Mouse (Mus musculus) WW6 (cell line): Measurements from ENCODE around the gene Fam160a1.

ENCODE experiments used
- DNase-seq: peaks from one replicate; pipeline ENCODE4 v3.0.0-alpha.2; 2013; ENCODE audit warnings: low read depth, low spot score

The Fam160a1 gene

GRCm38 (mm10) chr3:85679960-85680359 lies 137.1 kb downstream of the Fam160a1 start:
- no peak for DNase-seq

- no peak for DNase-seq
Observed at GRCm38 (mm10) chr3:85679312-85679933, 137.7 kb downstream of the Fam160a1 start.

- no peak for DNase-seq
Observed at GRCm38 (mm10) chr3:85677952-85678351, 139.1 kb downstream of the Fam160a1 start.

- no peak for DNase-seq
Observed at GRCm38 (mm10) chr3:85677133-85677532, 140.0 kb downstream of the Fam160a1 start.

GRCm38 (mm10) chr3:85669844-85670243 lies 147.2 kb downstream of the Fam160a1 start:
- no peak for DNase-seq

- no peak for DNase-seq
Observed at GRCm38 (mm10) chr3:85667683-85668082, 149.4 kb downstream of the Fam160a1 start.

DNA sequence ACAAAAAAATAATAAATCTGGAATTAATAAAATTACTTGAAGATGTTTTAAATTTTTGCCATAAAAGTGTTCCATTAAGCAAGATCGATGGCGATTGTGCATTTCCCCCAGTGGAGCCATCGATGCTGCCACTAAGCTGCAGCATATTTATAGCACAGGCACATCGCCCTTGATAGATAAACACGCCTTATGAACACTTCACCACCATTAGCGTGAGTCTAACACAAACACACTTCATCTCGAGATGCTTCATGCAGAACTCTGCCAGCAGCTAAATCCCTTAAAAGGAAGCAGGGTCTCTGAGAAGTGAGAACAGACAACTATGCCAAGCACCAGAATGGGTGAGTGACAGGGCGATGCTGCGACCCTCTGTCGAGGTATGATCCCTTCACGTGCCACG lies 150.4 kb downstream of the Fam160a1 start:
- DNase-seq: no peak

GRCm38 (mm10) chr3:85666166-85666565 lies 150.9 kb downstream of the Fam160a1 start:
- DNase-seq: no peak

DNA sequence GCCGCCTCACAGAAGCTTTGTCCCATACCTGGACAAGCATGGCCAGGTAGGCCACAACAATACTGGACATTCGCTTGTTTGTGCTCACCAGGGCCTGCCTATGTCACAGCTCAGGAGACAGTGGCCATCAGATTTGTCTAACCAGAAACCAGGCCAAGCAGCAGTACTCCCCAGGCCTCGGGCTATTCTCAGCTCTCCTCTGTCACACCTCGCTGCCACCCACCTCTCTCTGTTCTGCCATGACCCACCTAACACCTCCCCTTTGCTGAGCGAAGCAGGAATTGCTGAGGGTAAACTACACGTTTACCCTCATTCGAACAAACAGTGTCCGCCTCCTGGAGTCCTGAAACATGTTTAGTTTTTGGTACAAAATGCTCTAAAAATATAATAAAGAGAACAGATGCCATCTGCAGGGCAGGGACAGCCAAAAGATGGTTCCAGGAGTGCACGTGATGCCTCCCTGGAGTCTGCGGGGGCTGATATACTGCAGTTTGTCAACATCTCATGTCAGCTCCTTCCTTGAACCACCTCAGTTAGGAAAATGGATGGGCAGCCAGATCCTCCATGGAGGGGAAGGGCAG lies 152.4 kb downstream of the Fam160a1 start:
- no peak for DNase-seq

GRCm38 (mm10) chr3:85663826-85664225 lies 153.3 kb downstream of the Fam160a1 start:
- no peak for DNase-seq

GRCm38 (mm10) chr3:85661926-85662813 lies 154.9 kb downstream of the Fam160a1 start:
- no peak for DNase-seq

GRCm38 (mm10) chr3:85659681-85660080 lies 157.4 kb downstream of the Fam160a1 start:
- no peak for DNase-seq

- no peak for DNase-seq
Observed at GRCm38 (mm10) chr3:85655538-85655937, 161.6 kb downstream of the Fam160a1 start.

- no peak for DNase-seq
Observed at GRCm38 (mm10) chr3:85652727-85653665, 164.1 kb downstream of the Fam160a1 start.

GRCm38 (mm10) chr3:85649176-85649575 lies 167.9 kb downstream of the Fam160a1 start:
- no peak for DNase-seq

GRCm38 (mm10) chr3:85645517-85646004 lies 171.5 kb downstream of the Fam160a1 start:
- DNase-seq: no peak

GRCm38 (mm10) chr3:85644814-85645213 lies 172.3 kb downstream of the Fam160a1 start:
- no peak for DNase-seq

DNA sequence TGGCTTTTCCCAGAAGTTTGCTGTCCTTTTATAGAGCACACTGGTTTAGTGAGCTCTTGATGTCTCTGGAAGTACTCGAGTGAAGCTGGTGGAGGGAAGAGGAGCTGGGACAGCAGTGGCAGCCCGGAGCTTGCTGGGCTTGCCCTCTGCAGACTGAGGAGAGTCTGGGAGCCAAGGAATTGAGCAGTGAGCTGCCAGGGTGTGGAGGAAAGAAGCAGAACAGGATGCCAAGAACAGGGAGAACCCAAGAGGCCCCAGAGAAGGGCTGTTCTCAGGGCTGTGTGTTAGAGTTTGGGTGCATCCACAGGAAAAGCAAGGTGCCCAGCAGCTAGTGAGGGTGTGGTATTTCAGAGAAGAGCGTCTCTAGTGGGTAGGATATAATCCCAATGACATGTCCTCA lies 175.3 kb downstream of the Fam160a1 start:
- no peak for DNase-seq

DNA sequence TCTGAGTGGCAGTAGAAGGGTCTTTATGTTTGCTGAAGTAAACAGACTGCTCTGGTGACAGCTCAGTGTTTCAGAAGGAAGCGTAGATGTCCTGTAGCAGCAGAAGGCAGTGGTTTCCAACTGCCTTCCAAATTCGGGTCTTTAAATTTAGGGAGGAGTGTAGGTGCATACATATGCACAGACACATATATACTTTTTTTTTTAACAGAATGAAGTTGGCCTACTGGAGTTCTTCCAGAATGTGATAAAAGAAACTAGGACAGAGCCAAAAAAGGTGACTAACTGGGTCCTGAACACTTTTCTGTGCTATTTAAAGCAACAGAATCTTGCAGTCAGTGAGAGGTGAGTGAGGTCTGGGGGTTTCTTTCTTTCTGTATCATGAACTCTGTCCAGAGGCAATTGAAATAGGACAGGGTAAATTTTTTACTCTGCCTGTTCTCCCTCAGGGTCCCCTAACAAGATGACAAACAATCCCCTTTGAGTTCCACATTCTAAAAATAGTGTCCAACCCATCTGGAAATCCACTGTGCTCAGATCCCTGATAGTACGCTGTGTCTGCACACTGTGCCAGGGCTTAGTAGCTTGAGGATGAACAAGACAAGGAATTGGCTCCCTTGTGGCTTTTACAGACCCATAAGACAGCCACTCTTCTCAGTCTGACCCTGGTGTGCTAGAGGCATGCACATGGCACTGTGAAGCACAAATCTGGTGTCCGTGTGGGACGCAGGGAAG lies 180.2 kb downstream of the Fam160a1 start:
- DNase-seq: no peak

DNA sequence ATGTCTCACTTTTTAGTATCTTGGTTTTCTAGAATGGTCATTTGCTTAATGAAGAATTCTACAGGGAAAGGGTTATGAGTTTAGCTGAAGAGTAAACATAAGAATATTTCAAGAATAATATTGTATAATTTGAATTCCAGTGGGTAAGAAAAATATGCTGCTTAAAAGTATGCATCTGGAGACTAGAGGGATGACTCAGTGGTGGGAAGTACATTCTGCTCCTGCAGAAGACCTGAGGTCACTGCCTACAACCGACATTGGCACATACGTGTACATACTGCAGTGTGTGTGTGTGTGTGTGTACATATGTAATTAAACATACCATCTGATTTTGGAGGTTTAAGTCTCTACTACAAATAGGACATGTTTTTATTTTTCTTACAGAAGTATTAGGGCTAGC lies 181.5 kb downstream of the Fam160a1 start:
- no peak for DNase-seq

DNA sequence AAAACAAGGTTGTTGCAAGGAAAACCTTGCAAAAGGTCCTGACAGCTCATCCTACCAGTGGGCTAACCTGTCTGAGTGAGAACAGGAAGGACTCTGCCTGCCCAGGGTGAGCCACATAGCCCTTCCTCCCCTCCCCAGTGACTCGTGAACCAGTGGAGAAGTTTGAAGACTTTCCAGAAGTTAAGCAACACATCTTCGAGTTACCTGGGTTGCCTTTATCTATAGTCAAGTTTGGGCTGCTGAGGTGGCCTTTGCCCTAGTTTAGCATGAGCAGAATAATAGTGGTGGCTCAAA lies 182.0 kb downstream of the Fam160a1 start:
- DNase-seq: no peak
